Mouse (Mus musculus): ENCODE measurements around the gene Plcg1.

DNA sequence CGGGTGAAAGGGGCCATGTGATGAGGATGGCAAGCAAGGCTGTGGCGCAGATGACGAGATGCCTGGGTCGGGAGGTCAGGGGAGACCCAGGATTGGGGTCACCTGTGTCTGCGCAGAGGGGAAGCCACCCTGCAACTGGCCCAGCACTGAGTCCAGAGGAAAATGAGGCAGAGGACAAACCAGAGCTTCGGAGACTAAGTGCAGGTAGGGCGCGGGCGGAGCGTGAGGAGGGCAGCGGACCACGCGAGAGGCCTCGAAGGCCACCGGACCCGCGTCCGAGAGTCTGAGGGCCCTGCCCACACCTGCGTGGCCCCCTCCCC, 343 bp upstream of the Plcg1 start:
- TF ChIP-seq CTCF (IDR thresholded peaks at IDR 0.05; ENCODE audit: extremely low read depth, insufficient read depth, low read length) (no peak), POLR2A (IDR thresholded peaks at IDR 0.05; ENCODE audit: extremely low read depth, insufficient read depth, low read length) (no peak)

All from cortical plate, adult 2 months (tissue).